Mouse (Mus musculus) heart, adult 2 months (tissue): Measurements from ENCODE around the gene Agtr1a. TPM values are rescaled to one million over a fixed set of nuclear protein-coding genes. Genes with fewer than 3 reads are reported as not detected.
A peak's percentile ranks its signal among the peaks of the same experiment; 100 is the strongest.

ENCODE experiments used
- DNase-seq, 2 experiments: peaks; one replicate each; pipeline ENCODE4 v3.0.0; 2021
- H3K27ac ChIP-seq: fragments of 200-600 bp; 2 replicates; pipeline ENCODE4 v1.8.1; 2022
- H3K27me3 ChIP-seq: fragments of 200-500 bp; 2 replicates; pipeline ENCODE4 v1.6.1; 2012; ENCODE audit warnings: mild to moderate bottlenecking, low read length, inconsistent platforms, mixed read lengths; ENCODE audit not compliant: control insufficient read depth, insufficient read depth
- H3K36me3 ChIP-seq: fragments of 200-500 bp; 2 replicates; pipeline ENCODE4 v1.6.1; 2012; ENCODE audit warnings: low read length, inconsistent platforms; ENCODE audit not compliant: control insufficient read depth, insufficient read depth
- H3K4me1 ChIP-seq: fragments of 200-500 bp; 2 replicates; pipeline ENCODE4 v1.6.1; 2011; ENCODE audit warnings: low read length; ENCODE audit not compliant: control insufficient read depth, insufficient read depth
- H3K4me3 ChIP-seq: fragments of 200-600 bp; 2 replicates; pipeline ENCODE4 v1.8.1; 2022
- H3K79me2 ChIP-seq: fragments of 200-500 bp; replicated peaks from 2 replicates; pipeline ENCODE4 v1.6.1; 2012; ENCODE audit warnings: mild to moderate bottlenecking, inconsistent platforms, low read length, moderate library complexity, mixed read lengths; ENCODE audit not compliant: control insufficient read depth, insufficient read depth
- H3K9ac ChIP-seq: fragments of 200-500 bp; 2 replicates; pipeline ENCODE4 v1.6.1; 2012; ENCODE audit warnings: low read depth, mild to moderate bottlenecking, control low read depth, inconsistent platforms, low read length, mixed read lengths
- CTCF ChIP-seq: fragments of 200-600 bp; IDR thresholded peaks from 2 replicates; pipeline ENCODE4 v1.8.1; 2022; ENCODE audit warnings: antibody characterized with exemption, mild to moderate bottlenecking, moderate library complexity
- EP300 ChIP-seq: fragments of 200-500 bp; IDR thresholded peaks from 2 replicates; pipeline ENCODE4 v1.6.1; 2011; ENCODE audit warnings: low read depth, low read length, control low read depth; ENCODE audit not compliant: insufficient read depth
- POLR2A ChIP-seq: fragments of 200-500 bp; IDR thresholded peaks from 2 replicates; pipeline ENCODE4 v1.6.1; 2011; ENCODE audit warnings: mild to moderate bottlenecking, low read depth, low read length, control low read depth; ENCODE audit not compliant: insufficient read depth
- WGBS: fragments of 180-500 bp; shearing (Covaris S2); methylation state at CpG from one replicate; pipeline ENCODE4 v1.1.7; 2018; 5-methylcytosine and 5-hydroxymethylcytosine counted together
- intact Hi-C: fragments of 180-260 bp; cut with DNase I; formaldehyde crosslinking; loops from one replicate; pipeline ENCODE4 v1.15.1; 2025
- polyA plus RNA-seq: library from polyadenylated mRNA; depleted of rRNA; stranded (reverse); fragments of >200 nt; gene quantifications from 2 replicates; pipeline ENCODE4 v1.2.3, GENCODE M21; 2012; rRNA removed
- total RNA-seq, 2 experiments: library from RNA; stranded (reverse); gene quantifications; 2 replicates each; pipeline ENCODE4 v1.2.3; 2021

Gene Agtr1a
- total and polyA plus RNA-seq, 3 experiments, result 47.8 to 55.4 (median 50.6) TPM

DNA sequence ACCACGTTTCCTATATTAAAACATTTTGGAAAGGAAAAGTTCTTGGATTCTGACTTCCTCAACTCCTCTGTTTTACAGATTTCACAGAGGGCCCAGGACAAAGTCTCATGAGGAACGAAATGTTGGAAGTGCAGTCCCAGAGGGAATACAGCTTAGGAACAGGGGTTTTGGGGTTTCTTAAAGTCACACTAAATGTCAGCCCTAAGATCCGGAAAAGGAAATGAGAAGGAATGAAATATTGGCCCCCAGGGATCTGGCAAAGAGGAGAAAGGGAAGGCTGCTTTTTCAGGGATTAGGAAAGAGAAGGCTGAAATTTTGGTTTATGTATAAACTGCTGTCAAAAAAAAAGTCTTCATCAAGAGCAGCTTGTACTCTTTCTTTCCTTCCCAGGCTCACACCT lies 60.2 kb downstream of the Agtr1a start:
- intact Hi-C loops, result no loop called here
- H3K9ac ChIP-seq, result no peak overlapping the region
- WGBS, result 64% methylated on average over 3 of the region's 3 CpGs
- no peaks in the 10 kb centered on the region for H3K79me2 ChIP-seq
- H3K27ac ChIP-seq, result peak overlapping the region; percentile 57
- no peaks in the 10 kb centered on the region for H3K27me3 ChIP-seq
- no peaks in the 10 kb centered on the region for H3K4me1 ChIP-seq
- DNase-seq, result peak in 1 of 2 experiments; percentile 13
- H3K36me3 ChIP-seq, result no peaks in the 10 kb centered on the region
- no peak for TF ChIP-seq EP300
- no peak for TF ChIP-seq CTCF
- no peak for TF ChIP-seq POLR2A
- H3K4me3 ChIP-seq, result no peak overlapping the region

DNA sequence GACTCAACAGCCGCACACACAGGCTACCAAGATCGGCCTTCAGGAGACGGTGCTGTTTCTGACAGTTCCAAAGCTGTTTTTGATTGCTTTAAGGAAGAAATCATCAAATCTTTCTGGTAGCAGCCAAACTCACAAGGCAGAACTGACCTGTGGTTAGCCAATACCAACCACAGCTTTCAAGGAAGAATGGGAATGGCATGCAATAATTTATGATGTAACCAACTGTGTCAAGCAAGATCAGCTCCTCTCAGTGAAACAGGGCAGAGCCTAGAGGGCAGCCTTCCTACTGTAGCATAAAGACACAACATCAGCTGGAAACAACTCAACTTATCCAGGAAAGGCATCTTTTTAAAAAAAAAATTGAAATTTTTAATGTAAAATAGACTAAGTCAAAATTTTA lies 62.6 kb downstream of the Agtr1a start:
- Histone ChIP-seq H3K4me1 (no peaks in the 10 kb centered on the region), H3K36me3 (no peaks in the 10 kb centered on the region), H3K27me3 (no peaks in the 10 kb centered on the region), H3K27ac (no peak overlapping the region), H3K4me3 (no peak overlapping the region), H3K79me2 (no peaks in the 10 kb centered on the region), H3K9ac (no peak overlapping the region)
- intact Hi-C loops, result no loop called here
- no peak for TF ChIP-seq POLR2A
- TF ChIP-seq CTCF, result no peak
- TF ChIP-seq EP300, result no peak
- DNase-seq, result no peak
- WGBS, result 97% methylated on average over 3 of the region's 3 CpGs

DNA sequence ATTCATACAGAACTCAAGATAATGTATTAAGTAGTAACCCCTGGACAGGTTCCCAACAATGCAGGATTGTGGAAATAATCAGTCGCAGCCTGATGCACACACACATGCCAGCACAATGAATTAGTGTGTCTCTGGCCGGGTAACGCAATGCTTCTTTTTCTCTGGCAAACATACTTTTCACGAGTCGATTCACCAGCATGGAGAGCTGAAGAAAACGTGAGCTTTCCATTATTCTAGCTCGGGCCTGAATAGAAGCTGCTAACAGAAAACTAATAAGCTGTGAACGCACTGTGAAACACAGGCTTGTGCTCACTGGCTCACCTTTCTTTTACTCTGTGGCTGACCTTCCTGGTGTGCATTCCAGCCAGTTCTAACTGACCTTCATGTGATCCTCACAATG lies 64.4 kb downstream of the Agtr1a start:
- Histone ChIP-seq H3K4me3 (no peak overlapping the region), H3K36me3 (no peaks in the 10 kb centered on the region), H3K4me1 (no peaks in the 10 kb centered on the region), H3K27ac (no peak overlapping the region), H3K79me2 (no peaks in the 10 kb centered on the region), H3K27me3 (no peaks in the 10 kb centered on the region), H3K9ac (no peak overlapping the region)
- no peak for TF ChIP-seq POLR2A
- no peak for TF ChIP-seq EP300
- no peak for TF ChIP-seq CTCF
- 77% methylated on average over 8 of the region's 8 CpGs for WGBS
- DNase-seq, result no peak
- intact Hi-C loops, result no loop called here

DNA sequence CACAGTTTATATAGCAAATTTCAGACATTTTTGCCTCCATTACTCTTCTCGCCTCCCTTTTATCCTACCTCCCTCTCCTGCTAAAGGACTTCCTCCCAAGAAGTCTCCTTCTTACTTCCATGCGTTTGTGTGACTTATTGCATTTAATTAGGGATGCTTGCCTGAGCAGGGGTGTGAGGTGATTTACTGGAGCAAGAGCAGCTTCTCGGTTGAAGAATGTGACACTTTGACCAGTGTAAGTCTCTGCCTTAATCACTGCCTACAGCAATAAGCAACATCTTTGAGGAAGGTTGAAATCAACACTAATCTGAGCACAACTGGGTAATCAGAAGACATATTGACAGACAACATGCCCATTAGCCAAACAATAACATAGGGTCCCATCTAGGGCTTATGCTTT lies 67.6 kb downstream of the Agtr1a start:
- no peak for DNase-seq
- H3K27me3 ChIP-seq, result no peaks in the 10 kb centered on the region
- H3K27ac ChIP-seq, result no peak overlapping the region
- H3K79me2 ChIP-seq, result no peaks in the 10 kb centered on the region
- 77% methylated on average over 3 of the region's 3 CpGs for WGBS
- TF ChIP-seq POLR2A (no peak), EP300 (no peak), CTCF (no peak)
- H3K4me1 ChIP-seq, result no peaks in the 10 kb centered on the region
- no peak overlapping the region for H3K4me3 ChIP-seq
- no peak overlapping the region for H3K9ac ChIP-seq
- no peaks in the 10 kb centered on the region for H3K36me3 ChIP-seq
- intact Hi-C loops, result no loop called here

DNA sequence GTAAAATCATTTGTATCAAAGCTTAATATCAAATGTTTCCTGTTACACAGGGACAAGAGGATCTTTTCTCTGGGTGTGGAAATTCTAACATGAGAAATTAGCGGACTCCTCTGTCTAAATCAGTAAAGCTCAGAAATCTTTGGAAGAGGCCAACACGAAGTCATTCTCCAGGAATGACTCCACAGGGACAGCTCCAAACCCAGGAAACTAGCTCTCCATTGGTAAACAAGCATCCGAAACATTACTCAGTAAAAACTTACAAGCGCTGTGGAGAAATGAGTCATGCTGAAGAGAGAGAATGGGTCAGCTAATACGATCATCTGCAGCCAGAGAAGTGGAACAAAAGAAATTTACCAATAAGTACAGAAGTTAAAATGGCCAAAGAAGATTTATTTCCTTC lies 82.4 kb downstream of the Agtr1a start:
- no peaks in the 10 kb centered on the region for H3K36me3 ChIP-seq
- peak in 1 of 2 experiments; percentile 19 for DNase-seq
- H3K4me3 ChIP-seq, result no peak overlapping the region
- no peaks in the 10 kb centered on the region for H3K79me2 ChIP-seq
- H3K27me3 ChIP-seq, result no peaks in the 10 kb centered on the region
- no peak overlapping the region for H3K9ac ChIP-seq
- intact Hi-C loops, result no loop called here
- WGBS, result 61% methylated on average over 5 of the region's 5 CpGs
- H3K4me1 ChIP-seq, result no peaks in the 10 kb centered on the region
- no peak for TF ChIP-seq CTCF
- no peak for TF ChIP-seq POLR2A
- TF ChIP-seq EP300, result no peak
- no peak overlapping the region for H3K27ac ChIP-seq

DNA sequence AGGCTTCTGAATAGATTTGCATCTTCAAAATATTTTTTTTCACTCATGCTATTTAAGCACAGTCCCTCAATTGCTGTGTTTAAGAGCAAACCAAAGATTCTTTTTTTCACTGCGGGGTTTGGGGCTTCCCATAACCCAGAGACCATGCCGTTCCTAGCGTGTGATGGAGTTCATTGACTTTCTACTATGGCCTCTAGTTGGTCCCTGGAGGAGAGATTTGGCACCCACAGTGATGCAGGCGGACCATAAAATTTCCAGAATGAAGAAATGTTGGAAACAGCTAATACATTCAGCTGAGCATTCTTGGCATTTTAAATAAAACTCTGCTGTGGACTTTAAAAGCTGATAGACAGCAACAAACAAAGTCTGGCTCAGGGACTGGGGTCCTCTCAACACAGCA lies 90.8 kb downstream of the Agtr1a start:
- no peaks in the 10 kb centered on the region for H3K36me3 ChIP-seq
- peak; percentile 25 to 33 for DNase-seq
- intact Hi-C loops, result no loop called here
- WGBS, result 67% methylated on average over 4 of the region's 4 CpGs
- H3K27me3 ChIP-seq, result no peaks in the 10 kb centered on the region
- no peaks in the 10 kb centered on the region for H3K79me2 ChIP-seq
- TF ChIP-seq CTCF (no peak), EP300 (no peak), POLR2A (no peak)
- H3K4me3 ChIP-seq, result no peak overlapping the region
- no peak overlapping the region for H3K27ac ChIP-seq
- no peak overlapping the region for H3K9ac ChIP-seq
- H3K4me1 ChIP-seq, result no peaks in the 10 kb centered on the region; the same call in 1 of the 2 replicates

DNA sequence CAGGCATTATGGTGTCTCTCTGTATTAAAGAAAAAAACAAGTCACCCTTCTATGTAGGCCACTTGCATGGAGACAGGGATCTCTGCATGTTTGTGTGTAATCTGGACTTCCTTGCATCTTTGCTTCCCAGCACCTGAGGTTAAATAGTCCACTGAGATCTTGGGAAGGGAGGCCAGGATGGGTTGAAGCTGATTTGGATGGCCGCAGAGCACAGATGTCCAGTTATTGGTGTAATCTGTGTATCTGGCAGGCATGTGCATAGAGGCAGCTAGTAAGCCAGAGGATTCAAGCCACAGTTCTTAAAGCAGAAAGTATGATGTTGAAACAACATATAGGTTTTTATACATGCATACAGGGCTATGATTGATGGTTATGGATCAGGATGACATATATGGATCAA lies 91.2 kb downstream of the Agtr1a start:
- Histone ChIP-seq H3K27me3 (no peaks in the 10 kb centered on the region), H3K79me2 (no peaks in the 10 kb centered on the region), H3K4me3 (no peak overlapping the region), H3K4me1 (no peaks in the 10 kb centered on the region; the same call in 1 of the 2 replicates), H3K27ac (no peak overlapping the region), H3K36me3 (no peaks in the 10 kb centered on the region), H3K9ac (no peak overlapping the region)
- WGBS, result 63% methylated on average over 1 of the region's 1 CpGs
- no peak for TF ChIP-seq POLR2A
- no peak for TF ChIP-seq EP300
- no peak for TF ChIP-seq CTCF
- DNase-seq, result no peak
- intact Hi-C loops, result no loop called here

Other genes starting within 250 kb of the Agtr1a start
- 1 to 10 TPM; 1.2 to 1.6 TPM for gene Mboat1, start 200.0 kb upstream of the Agtr1a start, total RNA-seq
- gene Mboat1, start 200.0 kb upstream of the Agtr1a start, polyA plus RNA-seq, result 0.86 and 2.5 TPM in 2 replicates
- 1,000 to 10,000 TPM; 1,072 to 1,223 TPM for gene Uqcrfs1, start 208.9 kb downstream of the Agtr1a start, total RNA-seq
- gene Uqcrfs1, start 208.9 kb downstream of the Agtr1a start, polyA plus RNA-seq, result 717 and 971 TPM in 2 replicates